Mouse (Mus musculus): ENCODE results near the gene Ipo9. TPM values are rescaled to one million over a fixed set of nuclear protein-coding genes. Genes with fewer than 3 reads are reported as not detected.
A peak's percentile ranks its signal among the peaks of the same experiment; 100 is the strongest.
"Not testable (repeated sequence)": the region's sequence is repeated elsewhere in the genome, so short reads cannot be mapped to it uniquely, and the experiment has no call there.

Gene Ipo9
- total RNA-seq, 4 experiments from 2014 or later = 129 to 175 (median 174) TPM

DNA sequence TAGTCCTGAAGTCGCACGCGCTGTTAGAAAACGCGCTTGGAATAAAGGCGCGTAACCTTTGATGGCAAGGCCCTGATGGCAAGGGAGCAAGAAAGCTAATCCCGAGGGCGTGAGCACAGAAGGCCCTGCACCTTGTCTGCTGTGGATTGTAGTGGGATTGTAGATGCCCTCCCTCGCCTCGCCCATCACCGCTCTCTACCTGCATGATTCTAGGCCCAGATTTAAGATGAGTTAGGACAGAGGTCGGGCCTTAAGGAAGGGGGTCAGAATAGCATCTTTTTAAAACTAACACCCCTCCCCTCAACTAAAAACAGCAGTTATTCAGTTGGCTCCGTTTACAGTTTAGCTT is 344 bp upstream of the Ipo9 start:
- no peak for DNase-seq (ENCODE audit: low spot score in 2 of 2)

DNA sequence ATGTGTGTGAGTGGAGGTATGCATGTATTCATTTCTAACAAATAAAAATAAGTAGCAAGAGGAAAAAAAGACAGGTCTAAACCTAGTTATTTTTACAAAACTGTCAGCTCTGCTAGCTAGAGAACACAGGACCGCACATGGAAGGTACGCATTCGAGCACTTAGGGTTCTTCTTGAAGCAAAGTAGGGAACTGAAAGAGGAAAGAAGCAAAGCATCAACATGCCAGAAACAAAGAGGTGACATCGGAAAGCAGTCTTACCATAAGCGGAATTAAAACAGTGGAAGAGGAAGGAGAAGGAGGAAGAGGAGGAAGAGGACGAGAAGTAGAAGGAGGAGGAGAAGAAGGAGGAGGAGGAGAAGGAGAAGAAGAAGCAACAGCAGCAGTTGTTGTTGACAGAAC is 2.9 kb downstream of the Ipo9 start:
- DNase-seq (ENCODE audit: low spot score in 2 of 2) = no peak

- no peak for DNase-seq (ENCODE audit: low spot score in 2 of 2)
Measured at GRCm38 (mm10) chr1:135426645-135427044, 3.7 kb downstream of the Ipo9 start.

DNA sequence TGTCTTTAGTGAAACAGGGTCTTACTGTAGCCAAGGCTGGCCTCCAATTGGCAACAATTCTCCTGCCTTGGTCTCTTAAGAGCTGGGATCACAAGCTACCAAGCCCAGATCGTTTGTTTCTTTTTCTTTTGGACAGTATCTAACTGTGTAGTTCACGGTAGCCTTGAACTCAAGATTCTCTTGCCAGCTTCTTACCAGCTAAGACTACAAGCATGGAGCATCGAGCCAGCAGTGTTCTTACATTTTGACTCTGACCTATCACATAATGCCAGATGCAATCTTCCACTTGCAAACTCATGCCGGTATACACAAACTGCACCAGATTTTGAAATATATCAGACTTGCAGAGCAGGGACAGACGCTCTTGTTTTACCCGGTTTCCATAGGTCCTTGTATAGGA is 7.5 kb downstream of the Ipo9 start:
- DNase-seq (ENCODE audit: low spot score in 2 of 2) = no peak

GRCm38 (mm10) chr1:135413996-135414395 is 16.3 kb downstream of the Ipo9 start:
- DNase-seq (ENCODE audit: low spot score in 2 of 2) = no peak

- no peak for DNase-seq (ENCODE audit: low spot score in 2 of 2)
Measured at GRCm38 (mm10) chr1:135412130-135412529, 18.2 kb downstream of the Ipo9 start.

- no peak for DNase-seq (ENCODE audit: low spot score in 2 of 2)
Measured at GRCm38 (mm10) chr1:135410967-135411366, 19.3 kb downstream of the Ipo9 start.

GRCm38 (mm10) chr1:135408973-135409372 is 21.3 kb downstream of the Ipo9 start:
- DNase-seq (ENCODE audit: low spot score in 2 of 2) = no peak

DNA sequence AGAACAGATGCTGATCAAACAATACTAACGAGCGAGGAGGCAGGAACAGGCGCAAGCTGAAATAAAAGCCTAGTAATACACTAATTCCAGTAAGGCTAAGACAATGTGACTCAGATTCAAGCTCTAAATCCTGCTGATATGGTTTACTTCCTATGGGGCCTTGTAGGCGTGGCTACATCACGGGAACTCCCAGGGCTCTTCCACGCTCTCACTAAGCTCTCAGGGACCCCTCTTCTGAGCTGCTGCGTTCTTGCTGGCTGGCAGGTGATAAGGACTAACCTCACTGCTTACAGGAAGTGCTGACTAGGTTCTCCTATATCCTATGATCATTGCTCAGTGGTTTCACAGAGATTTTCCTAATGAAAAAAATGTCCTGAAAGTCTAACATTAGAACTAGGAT is 24.9 kb downstream of the Ipo9 start:
- DNase-seq (ENCODE audit: low spot score in 2 of 2) = no peak

DNA sequence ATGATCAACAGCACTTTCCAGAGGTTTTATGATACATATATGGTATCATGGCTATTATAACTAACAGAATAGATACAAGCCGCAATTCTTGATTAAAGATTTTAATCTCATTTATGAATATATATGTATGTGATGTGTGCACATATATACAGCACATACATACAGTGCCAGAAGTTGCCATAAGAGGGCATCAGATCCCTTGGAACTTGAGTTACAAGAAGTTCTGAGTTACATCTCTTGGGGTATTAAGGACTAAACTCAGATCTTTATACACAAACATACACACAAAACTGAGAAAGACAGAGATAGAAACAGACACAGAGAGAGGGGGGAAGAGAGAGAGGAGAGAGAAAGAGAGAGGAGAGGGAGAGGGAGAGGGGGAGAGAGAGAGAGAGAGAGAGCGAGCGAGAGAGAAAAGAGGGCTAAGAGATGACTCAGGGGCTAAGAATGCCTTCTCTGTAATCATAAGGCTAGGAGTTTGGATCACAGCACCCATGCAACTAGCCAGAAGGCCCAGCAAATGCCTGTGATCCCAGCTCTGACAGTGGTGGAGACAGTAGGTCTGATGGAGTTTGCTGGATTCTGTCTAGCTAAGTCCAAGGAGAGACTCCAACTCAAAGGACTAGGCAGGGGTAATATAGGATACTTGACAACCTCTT is 28.7 kb downstream of the Ipo9 start:
- DNase-seq (ENCODE audit: low spot score in 2 of 2) = no peak

DNA sequence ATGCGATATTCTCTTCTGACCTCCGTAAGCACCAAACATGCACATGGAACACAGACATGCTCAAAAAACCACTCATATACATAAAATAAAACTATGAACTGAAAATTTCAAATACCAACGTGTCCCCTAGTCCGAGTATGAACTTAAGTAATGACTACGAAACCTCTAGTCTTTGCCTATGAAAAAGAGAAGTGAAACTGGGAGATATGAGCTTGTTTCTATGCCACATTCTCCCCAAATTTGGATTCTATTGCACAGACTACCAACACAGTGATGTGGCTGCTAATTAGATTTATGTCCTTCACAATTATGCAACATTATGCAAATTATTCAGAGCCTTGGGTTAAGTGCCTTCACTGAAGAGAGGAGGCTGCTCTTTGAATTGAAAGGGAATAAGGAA is 30.8 kb downstream of the Ipo9 start:
- no peak for DNase-seq (ENCODE audit: low spot score in 2 of 2)

DNA sequence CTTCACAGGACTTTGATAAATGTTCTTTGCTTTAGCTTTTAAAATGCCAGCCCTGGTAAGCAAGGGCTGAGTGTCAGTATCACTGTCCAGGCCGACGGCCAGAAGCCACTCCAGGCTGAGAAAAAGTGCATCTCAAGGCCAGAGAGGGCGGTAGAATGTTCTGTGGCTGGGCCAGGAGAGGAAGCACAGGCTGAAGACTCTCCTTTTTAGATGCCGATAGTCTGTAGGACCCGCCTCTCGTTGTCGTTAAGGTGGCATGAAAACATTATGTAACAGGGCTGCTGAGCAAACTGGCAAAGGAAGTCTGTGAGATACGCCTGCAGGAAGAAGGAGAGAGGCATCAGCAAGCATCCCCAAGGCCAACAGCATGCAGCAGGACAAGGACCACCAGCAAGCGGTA is 45.1 kb downstream of the Ipo9 start:
- no peak for DNase-seq (ENCODE audit: low spot score in 2 of 2)

DNA sequence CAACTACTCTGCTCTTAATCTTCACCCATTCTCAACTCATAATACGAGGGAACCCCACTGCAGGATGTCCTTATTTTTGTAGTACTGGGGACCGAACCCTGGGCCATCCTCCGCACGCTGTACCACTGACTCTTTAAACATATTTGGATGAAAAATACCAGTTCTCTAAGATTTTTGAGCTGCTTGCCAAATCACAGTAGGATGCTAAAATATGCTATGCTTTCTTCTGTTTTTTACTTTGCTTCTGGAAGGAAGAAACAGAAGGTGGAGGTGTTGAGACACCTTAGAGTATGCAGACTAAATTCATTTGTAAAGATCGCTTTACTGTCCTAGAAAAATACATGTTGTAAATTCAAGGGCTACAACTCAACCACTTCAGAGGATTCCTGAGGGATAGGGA is 46.1 kb downstream of the Ipo9 start:
- DNase-seq (ENCODE audit: low spot score in 2 of 2) = no peak

DNA sequence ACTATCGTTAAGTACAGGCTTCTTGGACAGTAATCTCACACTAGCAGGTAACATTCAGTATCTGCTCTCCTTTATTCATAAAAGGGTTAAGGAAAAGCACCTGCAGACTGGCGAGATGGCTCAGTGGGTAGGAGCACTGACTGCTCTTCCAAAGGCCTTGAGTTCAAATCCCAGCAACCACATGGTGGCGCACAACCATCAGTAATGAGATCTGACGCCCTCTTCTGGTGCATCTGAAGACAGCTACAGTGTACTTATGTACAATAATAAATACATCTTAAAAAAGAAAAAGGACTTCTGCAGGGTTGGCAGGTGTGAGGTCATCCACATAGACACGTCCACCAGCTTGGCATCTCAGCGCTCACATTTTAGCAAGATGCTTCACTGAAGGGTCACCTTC is 48.7 kb downstream of the Ipo9 start:
- DNase-seq (ENCODE audit: low spot score in 2 of 2) = not testable (repeated sequence)

- DNase-seq (ENCODE audit: low spot score in 2 of 2) = peak in 1 of 2 experiments; percentile 74
Measured at GRCm38 (mm10) chr1:135380071-135380991, 50.0 kb downstream of the Ipo9 start.

DNA sequence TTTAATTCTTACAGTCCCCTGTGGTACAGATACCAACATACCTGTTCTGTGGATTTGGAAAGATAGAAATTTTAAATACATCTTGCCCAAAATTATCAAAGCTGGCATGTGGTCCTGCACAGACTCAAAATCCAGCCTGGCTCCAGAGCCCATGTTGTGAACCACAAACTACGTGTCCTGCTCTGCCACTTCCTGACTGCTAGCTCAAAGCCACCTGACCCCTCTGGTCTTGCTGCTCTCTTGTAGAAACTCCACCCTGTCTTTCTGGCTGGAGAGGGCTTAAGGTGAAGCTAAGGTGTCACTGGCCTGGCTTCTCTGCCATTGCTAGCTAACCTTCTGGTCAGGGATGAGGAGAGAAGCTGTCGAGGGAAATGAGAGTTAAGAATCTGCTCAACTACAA is 51.3 kb downstream of the Ipo9 start:
- no peak for DNase-seq (ENCODE audit: low spot score in 2 of 2)

- DNase-seq (ENCODE audit: low spot score in 2 of 2) = no peak
Measured at GRCm38 (mm10) chr1:135378576-135378975, 51.7 kb downstream of the Ipo9 start.

- peak; percentile 78 to 89 for DNase-seq (ENCODE audit: low spot score in 2 of 2)
Measured at GRCm38 (mm10) chr1:135374868-135375581, 55.3 kb downstream of the Ipo9 start, which contains the start of gene Shisa4. TSS of gene Shisa4 (minus strand) at chr1:135375237.

DNA sequence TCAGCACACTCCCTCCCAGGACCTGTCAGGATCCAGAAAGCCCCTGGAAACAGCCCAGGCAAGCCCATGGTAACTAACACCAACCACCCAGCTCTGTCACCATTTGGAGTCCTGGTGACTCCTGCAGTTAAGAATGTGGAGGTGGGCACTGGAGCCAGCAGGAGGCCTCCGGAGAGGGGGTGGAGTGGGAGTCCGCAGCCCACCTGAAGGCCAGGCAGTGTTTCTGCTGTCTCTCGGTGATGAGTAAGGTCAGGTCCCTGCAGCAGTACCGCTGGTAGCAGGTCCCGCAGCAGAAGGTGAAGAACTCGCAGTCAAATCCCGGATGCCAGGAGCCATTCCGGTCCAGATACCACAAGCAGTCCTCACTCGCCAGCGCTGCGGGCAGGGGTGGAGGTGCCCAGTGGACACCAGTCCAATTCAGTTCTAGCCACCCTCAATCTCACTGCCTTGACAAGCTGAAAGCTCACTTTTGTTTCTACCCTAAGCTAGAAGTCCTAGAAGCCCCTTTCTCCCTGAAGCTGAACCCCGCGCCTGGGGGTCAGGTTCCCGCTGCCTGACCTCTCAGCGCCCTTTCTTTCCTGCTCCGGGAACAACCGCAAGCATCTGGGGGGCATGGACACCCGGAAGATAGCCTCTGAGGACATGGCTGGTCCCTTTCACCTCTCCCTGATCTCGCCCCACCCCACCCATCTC is 56.0 kb downstream of the Ipo9 start:
- no peak for DNase-seq (ENCODE audit: low spot score in 2 of 2)

DNA sequence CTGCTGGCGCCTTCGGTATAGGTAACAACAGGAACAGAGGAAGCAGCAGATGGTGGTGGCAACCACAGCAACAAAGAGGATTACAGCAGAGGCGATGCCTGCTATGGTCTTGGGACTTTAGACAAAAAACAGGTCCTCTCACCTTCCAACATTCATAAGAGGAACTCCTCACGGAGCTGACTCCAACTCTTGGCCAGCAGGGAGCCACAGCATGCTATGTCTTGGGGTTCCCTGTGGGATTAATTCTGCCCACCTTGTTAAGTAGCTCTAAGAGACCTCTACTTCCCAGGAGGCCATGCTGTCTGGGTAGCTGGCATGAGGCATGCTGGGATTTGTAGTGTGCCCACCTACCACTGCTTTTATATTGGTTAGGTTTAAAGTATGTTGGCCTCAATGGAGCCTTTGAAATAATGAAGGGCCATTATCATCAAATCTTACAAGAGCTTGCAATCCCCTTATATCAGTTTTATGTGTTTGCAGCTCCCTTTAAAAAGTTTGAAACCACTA is 57.1 kb downstream of the Ipo9 start:
- no peak for DNase-seq (ENCODE audit: low spot score in 2 of 2)

DNA sequence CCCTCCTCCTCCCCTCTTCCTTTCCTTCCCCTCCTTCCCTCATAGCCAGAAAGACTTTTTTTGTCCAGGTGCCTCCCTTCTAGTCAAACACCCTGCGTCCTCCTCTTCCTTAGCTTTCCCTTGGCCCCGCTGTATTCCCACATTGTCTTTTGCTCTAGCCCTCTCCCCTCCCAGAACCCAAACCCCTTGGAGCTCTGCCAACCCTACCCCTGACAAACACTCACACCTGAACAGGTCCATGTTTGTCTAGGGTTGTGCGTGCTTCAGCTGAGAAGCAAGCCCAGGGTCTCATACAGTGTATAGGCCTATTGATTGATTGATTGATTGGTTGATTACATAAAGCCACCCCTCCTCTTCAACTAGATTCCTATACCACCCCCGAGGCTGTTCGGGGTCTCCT is 60.9 kb downstream of the Ipo9 start:
- no peak for DNase-seq (ENCODE audit: low spot score in 2 of 2)
